ENCODE assay signal across 22 mouse cellular contexts in genomic region chr7:111365384-111365783, GRCm38 (mm10).
A peak's percentile ranks its signal among the peaks of the same experiment; 100 is the strongest.
DNase-seq lines count a peak whose midpoint lies in the region; ATAC-seq and TF ChIP-seq lines count a peak whose summit lies in the region.
"Had no signal": no experiment of that assay in that cellular context is flagged by ENCODE, and none has a peak within 500 bp of the region (broad histone marks: within the 10 kb centered on the region; RNA-seq: fewer than 3 reads in every experiment).

No protein-coding gene starts in this region.

- no peaks in the 10 kb centered on the region for H3K4me1 ChIP-seq in forebrain, postnatal 0 days (ENCODE audit: insufficient read depth)
- H3K4me1 ChIP-seq in forebrain, embryonic 14.5 days (ENCODE audit: control insufficient read depth, insufficient read depth, low read length) = peaks cover 3% of the 10 kb centered on the region
- H3K4me1 ChIP-seq in midbrain, postnatal 0 days (ENCODE audit: insufficient read depth, low read length) = no peaks in the 10 kb centered on the region
- H3K4me1 ChIP-seq in midbrain, embryonic 10.5 days = no peaks in the 10 kb centered on the region

- H3K36me3 ChIP-seq in forebrain, postnatal 0 days (ENCODE audit: insufficient read depth) = no peaks in the 10 kb centered on the region
- H3K36me3 ChIP-seq in forebrain, embryonic 14.5 days (ENCODE audit: control insufficient read depth, insufficient read depth, low read length) = no peaks in the 10 kb centered on the region
- no peaks in the 10 kb centered on the region for H3K36me3 ChIP-seq in midbrain, postnatal 0 days (ENCODE audit: insufficient read depth, low read length)
- H3K36me3 ChIP-seq in midbrain, embryonic 10.5 days = no peaks in the 10 kb centered on the region
- H3K36me3 ChIP-seq: embryonic facial prominence, embryonic 12.5 days; heart, embryonic 10.5 days; hindbrain, embryonic 13.5 days had no signal

- ATAC-seq in forebrain, postnatal 0 days = no peak
- ATAC-seq in forebrain, embryonic 14.5 days = no peak
- no peak for ATAC-seq in midbrain, postnatal 0 days (ENCODE audit: low FRiP score)
- ATAC-seq: forebrain, embryonic 13.5 days; hindbrain, postnatal 0 days had no signal

- no peak overlapping the region for H3K9ac ChIP-seq in forebrain, postnatal 0 days
- no peak overlapping the region for H3K9ac ChIP-seq in forebrain, embryonic 14.5 days (ENCODE audit: low read length)
- H3K9ac ChIP-seq in midbrain, postnatal 0 days (replicated peaks; ENCODE audit: low read length, poor library complexity, severe bottlenecking) = no peak overlapping the region
- H3K9ac ChIP-seq: embryonic facial prominence, embryonic 12.5 days; forebrain, embryonic 13.5 days; hindbrain, embryonic 13.5 days had no signal

- H3K9me3 ChIP-seq in forebrain, postnatal 0 days (ENCODE audit: low read length) = no peaks in the 10 kb centered on the region
- H3K9me3 ChIP-seq in forebrain, embryonic 14.5 days (replicated peaks; ENCODE audit: control insufficient read depth, low read length) = no peaks in the 10 kb centered on the region
- no peaks in the 10 kb centered on the region for H3K9me3 ChIP-seq in midbrain, postnatal 0 days (ENCODE audit: low read length)
- no peaks in the 10 kb centered on the region for H3K9me3 ChIP-seq in midbrain, embryonic 10.5 days (replicated peaks)
- H3K9me3 ChIP-seq: embryonic facial prominence, embryonic 12.5 days; forebrain, embryonic 13.5 days; heart, embryonic 10.5 days; hindbrain, embryonic 13.5 days had no signal

- 53% methylated on average over 5 of the region's 5 CpGs for WGBS in forebrain, postnatal 0 days
- WGBS in forebrain, embryonic 14.5 days = 80% methylated on average over 5 of the region's 5 CpGs
- WGBS in midbrain, postnatal 0 days = 58% methylated on average over 5 of the region's 5 CpGs
- 81% methylated on average over 5 of the region's 5 CpGs for WGBS in midbrain, embryonic 10.5 days

- TF ChIP-seq POLR2A in brain, embryonic 14.5 days (IDR thresholded peaks at IDR 0.05; ENCODE audit: borderline replicate concordance, extremely low read depth, insufficient read depth, insufficient read length, poor library complexity, severe bottlenecking) = no peak

- DNase-seq in forebrain, postnatal 0 days = peak; percentile 17
- DNase-seq in forebrain, embryonic 14.5 days (ENCODE audit: low spot score) = no peak
- DNase-seq in midbrain, postnatal 0 days (ENCODE audit: low spot score) = peak; percentile 25
- DNase-seq in midbrain, embryonic 10.5 days (ENCODE audit: low spot score) = no peak
- DNase-seq in brain, embryonic 14.5 days (ENCODE audit: low read depth) = peak; percentile 12
- no peak for DNase-seq in kidney, adult 18-20 months
- DNase-seq in layer of hippocampus, postnatal 14 days (ENCODE audit: low spot score in 2 of 2) = no peak
- no peak for DNase-seq in cerebellum, adult 9-10 months
- DNase-seq: adrenal gland, postnatal 10 days; cerebellum, adult 18-20 months; cerebellum, postnatal 14 days; embryo, embryonic 11 days; gastrocnemius, postnatal 25 days; heart, adult 18-20 months; heart, postnatal 10 days; kidney, adult 11 months had no signal

- H3K4me3 ChIP-seq in forebrain, postnatal 0 days (ENCODE audit: low read depth, low read length) = no peak overlapping the region
- H3K4me3 ChIP-seq in forebrain, embryonic 14.5 days (ENCODE audit: low read depth, low read length) = no peak overlapping the region
- no peak overlapping the region for H3K4me3 ChIP-seq in midbrain, postnatal 0 days (ENCODE audit: low read depth, low read length)
- no peak overlapping the region for H3K4me3 ChIP-seq in midbrain, embryonic 10.5 days
- H3K4me3 ChIP-seq: embryonic facial prominence, embryonic 12.5 days; forebrain, embryonic 13.5 days; heart, embryonic 10.5 days; hindbrain, embryonic 13.5 days had no signal

- H3K27ac ChIP-seq in forebrain, postnatal 0 days (ENCODE audit: low read depth, low read length) = no peak overlapping the region
- H3K27ac ChIP-seq in forebrain, embryonic 14.5 days (ENCODE audit: low read depth, low read length) = no peak overlapping the region
- no peak overlapping the region for H3K27ac ChIP-seq in midbrain, postnatal 0 days (ENCODE audit: low read depth, low read length)
- no peak overlapping the region for H3K27ac ChIP-seq in midbrain, embryonic 10.5 days (replicated peaks)
- H3K27ac ChIP-seq: embryonic facial prominence, embryonic 12.5 days; forebrain, embryonic 13.5 days; heart, embryonic 10.5 days; hindbrain, embryonic 13.5 days; hindbrain, postnatal 0 days had no signal

- H3K27me3 ChIP-seq in forebrain, postnatal 0 days (ENCODE audit: insufficient read depth, low read length) = no peaks in the 10 kb centered on the region
- H3K27me3 ChIP-seq in forebrain, embryonic 14.5 days (replicated peaks; ENCODE audit: control insufficient read depth, insufficient read depth, low read length) = no peaks in the 10 kb centered on the region
- no peaks in the 10 kb centered on the region for H3K27me3 ChIP-seq in midbrain, postnatal 0 days (ENCODE audit: insufficient read depth, low read length)
- no peaks in the 10 kb centered on the region for H3K27me3 ChIP-seq in midbrain, embryonic 10.5 days (ENCODE audit: low read depth, poor library complexity, severe bottlenecking)
- H3K27me3 ChIP-seq: CH12.LX; embryonic facial prominence, embryonic 12.5 days; forebrain, embryonic 13.5 days; hindbrain, embryonic 13.5 days had no signal

- TF ChIP-seq CTCF in forebrain, postnatal 0 days (IDR thresholded peaks at IDR 0.05; ENCODE audit: low read depth) = no peak
- no peak for TF ChIP-seq CTCF in midbrain, postnatal 0 days (IDR thresholded peaks at IDR 0.05)
- no peak for TF ChIP-seq CTCF in brain, embryonic 14.5 days (IDR thresholded peaks at IDR 0.05; ENCODE audit: borderline replicate concordance, extremely low read depth, insufficient read depth, insufficient read length)

- H3K4me2 ChIP-seq in forebrain, postnatal 0 days (ENCODE audit: low read depth) = no peak overlapping the region
- no peak overlapping the region for H3K4me2 ChIP-seq in forebrain, embryonic 14.5 days (ENCODE audit: low read length)
- H3K4me2 ChIP-seq in midbrain, postnatal 0 days (ENCODE audit: low read depth, low read length, poor library complexity, severe bottlenecking) = no peak overlapping the region
- H3K4me2 ChIP-seq: embryonic facial prominence, embryonic 12.5 days; forebrain, embryonic 13.5 days; hindbrain, embryonic 13.5 days had no signal

Comparison
In these comparisons a context has a peak if more than half of its experiments do, and no peak if none do; other contexts are left out.
1. DNase-seq: peak in forebrain, postnatal 0 days (single experiment), midbrain, postnatal 0 days (single experiment) and brain, embryonic 14.5 days (single experiment); none in forebrain, embryonic 14.5 days (single experiment), midbrain, embryonic 10.5 days (single experiment), kidney, adult 18-20 months (single experiment), layer of hippocampus, postnatal 14 days (0 of 2) and cerebellum, adult 9-10 months (single experiment).